Mouse (Mus musculus) mouse embryonic stem cell (cell line): ENCODE measurements around the gene Zmat3.

ENCODE experiments used
- in situ Hi-C, 2 experiments: fragments of 300-500 bp; cut with MboI; formaldehyde crosslinking; loops; 1 replicate in 1 of 2; 3 replicates in 1 of 2; pipeline ENCODE4 v1.14.3; 2019 to 2020; ENCODE audit warnings: low sequenced_read_pairs in 2 of 2, low pct_unique_long_range_greater_than_20kb in 1 of 2, mixed read lengths in 1 of 2; ENCODE audit not compliant: unreplicated experiment in 1 of 2

Zmat3 gene

GRCm38 (mm10) chr3:32379891-32380290 is 14.1 kb upstream of the Zmat3 start:
- in situ Hi-C loops, result loop anchor here in 1 of 2 experiments (10.0 kb wide), 1 partner anchor 125 kb away; no protein-coding TSS in a partner anchor

- in situ Hi-C loops, result loop anchor here in 1 of 2 experiments (10.0 kb wide), 1 partner anchor 132 kb away; no protein-coding TSS in a partner anchor
Observed at GRCm38 (mm10) chr3:32373236-32373635, 7.4 kb upstream of the Zmat3 start.

- in situ Hi-C loops, result loop anchor here in 1 of 2 experiments (10.0 kb wide), 1 partner anchor 132 kb away; no protein-coding TSS in a partner anchor
Observed at GRCm38 (mm10) chr3:32372470-32372869, 6.7 kb upstream of the Zmat3 start.

- in situ Hi-C loops, result loop anchor here in 1 of 2 experiments (10.0 kb wide), 1 partner anchor 133 kb away; no protein-coding TSS in a partner anchor
Observed at GRCm38 (mm10) chr3:32371957-32372356, 6.1 kb upstream of the Zmat3 start.

GRCm38 (mm10) chr3:32367516-32367915 is 1.7 kb upstream of the Zmat3 start:
- in situ Hi-C loops, result no loop called here

GRCm38 (mm10) chr3:32366246-32366734 is 476 bp upstream of the Zmat3 start:
- in situ Hi-C loops, result no loop called here

GRCm38 (mm10) chr3:32364841-32365545 is 821 bp downstream of the Zmat3 start:
- in situ Hi-C loops, result no loop called here

- in situ Hi-C loops, result no loop called here
Observed at GRCm38 (mm10) chr3:32364195-32364594, 1.6 kb downstream of the Zmat3 start.

GRCm38 (mm10) chr3:32361221-32361620 is 4.6 kb downstream of the Zmat3 start:
- in situ Hi-C loops, result no loop called here

- in situ Hi-C loops, result no loop called here
Observed at GRCm38 (mm10) chr3:32347881-32348280, 17.9 kb downstream of the Zmat3 start.

GRCm38 (mm10) chr3:32345249-32345648 is 20.6 kb downstream of the Zmat3 start:
- in situ Hi-C loops, result no loop called here

GRCm38 (mm10) chr3:32344825-32345224 is 21.0 kb downstream of the Zmat3 start:
- in situ Hi-C loops, result no loop called here

- in situ Hi-C loops, result no loop called here
Observed at GRCm38 (mm10) chr3:32343371-32343770, 22.4 kb downstream of the Zmat3 start.

GRCm38 (mm10) chr3:32341434-32341833 is 24.4 kb downstream of the Zmat3 start:
- in situ Hi-C loops, result no loop called here

- in situ Hi-C loops, result no loop called here
Observed at GRCm38 (mm10) chr3:32338231-32338630, 27.6 kb downstream of the Zmat3 start.

- in situ Hi-C loops, result no loop called here
Observed at GRCm38 (mm10) chr3:32337770-32338169, 28.0 kb downstream of the Zmat3 start.

GRCm38 (mm10) chr3:32334901-32335300 is 30.9 kb downstream of the Zmat3 start:
- in situ Hi-C loops, result no loop called here

GRCm38 (mm10) chr3:32333456-32334086 is 32.2 kb downstream of the Zmat3 start:
- in situ Hi-C loops, result no loop called here

GRCm38 (mm10) chr3:32317901-32318416 is 47.9 kb downstream of the Zmat3 start:
- in situ Hi-C loops, result loop anchor here in 1 of 2 experiments (25.0 kb wide), 1 partner anchor 531 kb away; no protein-coding TSS in a partner anchor
